Mouse (Mus musculus) gastrocnemius, postnatal 14 days (tissue): ENCODE results near the gene Tbc1d14. TPM values are rescaled to one million over a fixed set of nuclear protein-coding genes. Genes with fewer than 3 reads are reported as not detected.

Source experiments
- DNase-seq: peaks from one replicate; pipeline ENCODE4 v3.0.0; 2021; ENCODE audit warnings: mixed read lengths
- intact Hi-C: fragments of 180-260 bp; cut with DNase I; formaldehyde crosslinking; loops from one replicate; pipeline ENCODE4 v1.15.1; 2025; ENCODE audit warnings: low total_unique reads
- total RNA-seq, 2 experiments: library from RNA; stranded (reverse); gene quantifications; 2 replicates each; pipeline ENCODE4 v1.2.3; 2021

The Tbc1d14 gene
- total RNA-seq, 2 experiments from 2014 or later: 13.9 to 14.6 TPM

DNA sequence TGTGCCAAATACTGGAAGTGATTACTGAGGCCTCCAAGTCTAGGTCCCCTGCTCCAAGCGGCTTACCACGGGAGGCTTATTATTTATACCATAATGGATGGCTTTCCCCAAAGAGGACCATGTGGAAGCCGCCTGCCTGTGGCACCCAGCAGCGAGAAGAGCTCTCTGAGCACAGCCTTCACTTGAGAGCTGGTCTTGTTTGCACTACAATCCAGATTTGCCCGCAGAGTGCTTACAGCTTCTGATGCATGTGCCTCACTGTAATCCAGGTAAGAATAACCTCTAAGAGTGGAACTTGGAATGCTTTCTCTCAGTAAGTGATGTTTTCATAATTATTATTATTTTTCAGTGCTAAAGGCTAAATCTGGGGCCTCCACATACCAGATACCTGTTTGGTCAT, 34.0 kb downstream of the Tbc1d14 start:
- intact Hi-C loops: no loop called here
- no peak for DNase-seq

- intact Hi-C loops: no loop called here
These were observed 34.5 kb downstream of the Tbc1d14 start for GRCm38 (mm10) chr5:36558526-36558925.

DNA sequence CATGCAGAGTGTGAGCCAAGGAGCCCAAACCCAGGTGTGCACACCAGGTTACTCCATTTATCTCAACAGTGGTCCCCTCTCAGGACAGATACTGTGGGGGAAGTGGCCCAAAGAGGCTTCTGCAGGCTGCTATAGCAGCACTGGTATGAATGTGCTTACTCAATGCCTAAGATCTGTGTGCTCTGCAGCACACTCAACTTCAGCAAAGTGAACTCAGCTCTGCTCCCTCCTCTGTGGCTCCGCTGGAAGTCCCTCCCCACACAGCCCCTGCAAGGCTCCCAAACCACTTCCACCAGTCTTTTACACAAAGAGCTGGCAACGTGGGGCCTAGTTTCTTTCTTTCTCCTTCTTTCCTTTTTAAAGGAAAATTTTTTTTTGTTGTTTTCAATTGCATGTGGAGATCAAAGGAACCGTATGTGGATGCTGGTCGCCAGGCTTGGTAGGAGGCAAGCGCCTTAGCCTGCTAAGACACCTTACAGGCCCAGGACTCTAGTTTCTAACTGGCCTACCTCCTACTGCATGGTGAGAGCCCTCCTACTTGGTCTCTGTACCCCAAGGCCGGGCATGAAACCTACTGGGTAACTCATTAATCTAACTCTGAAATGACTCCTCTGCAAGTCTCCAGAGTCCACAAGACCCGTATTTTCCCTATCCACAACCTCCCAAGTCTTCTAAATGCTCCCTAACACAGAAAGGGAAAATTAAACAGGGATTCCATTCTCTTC, 35.3 kb downstream of the Tbc1d14 start:
- DNase-seq: no peak
- intact Hi-C loops: no loop called here

More at GRCm38 (mm10) chr5:36558526-36558925, 34.5 kb downstream of the Tbc1d14 start:
- DNase-seq: no peak

DNA sequence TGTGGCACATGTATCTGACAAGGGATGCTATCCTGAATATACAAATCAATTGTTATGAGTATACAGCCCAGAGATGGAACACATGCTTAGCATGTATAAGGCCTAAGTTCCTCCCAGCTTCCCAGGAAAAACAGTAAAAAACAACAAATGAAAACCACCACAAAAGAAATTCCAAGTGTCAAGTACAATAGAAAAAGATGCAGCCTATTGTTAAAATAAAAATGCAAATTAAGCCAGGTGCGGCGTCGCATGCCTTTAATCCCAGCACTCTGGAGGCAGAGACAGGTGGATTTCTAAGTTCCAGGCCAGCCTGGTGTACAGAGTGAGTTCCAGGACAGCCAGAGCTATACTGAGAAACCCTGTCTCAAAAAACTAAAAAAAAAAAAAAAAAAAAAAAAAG, 36.2 kb downstream of the Tbc1d14 start:
- intact Hi-C loops: no loop called here
- no peak for DNase-seq

GRCm38 (mm10) chr5:36556289-36556688, 36.8 kb downstream of the Tbc1d14 start:
- DNase-seq: no peak
- intact Hi-C loops: no loop called here

DNA sequence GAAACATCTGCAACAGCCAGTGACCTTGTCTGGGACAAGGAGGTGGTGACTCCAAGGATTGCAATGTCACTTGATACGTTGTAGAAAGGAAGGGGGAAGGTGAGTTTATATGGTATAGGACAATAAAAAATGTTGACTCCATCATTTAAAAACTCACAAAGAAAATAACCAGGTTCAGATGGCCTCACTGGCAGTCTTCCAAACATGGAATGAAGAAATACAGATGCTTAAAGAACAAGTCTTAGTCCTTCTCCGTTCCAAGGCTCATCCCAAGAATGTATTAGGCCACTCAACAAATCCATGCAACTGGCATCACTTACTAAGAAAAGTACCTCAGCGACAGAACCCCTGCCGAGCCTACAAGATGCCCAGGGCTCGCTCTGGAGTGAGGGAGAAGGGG, 38.6 kb downstream of the Tbc1d14 start:
- intact Hi-C loops: no loop called here
- DNase-seq: no peak

DNA sequence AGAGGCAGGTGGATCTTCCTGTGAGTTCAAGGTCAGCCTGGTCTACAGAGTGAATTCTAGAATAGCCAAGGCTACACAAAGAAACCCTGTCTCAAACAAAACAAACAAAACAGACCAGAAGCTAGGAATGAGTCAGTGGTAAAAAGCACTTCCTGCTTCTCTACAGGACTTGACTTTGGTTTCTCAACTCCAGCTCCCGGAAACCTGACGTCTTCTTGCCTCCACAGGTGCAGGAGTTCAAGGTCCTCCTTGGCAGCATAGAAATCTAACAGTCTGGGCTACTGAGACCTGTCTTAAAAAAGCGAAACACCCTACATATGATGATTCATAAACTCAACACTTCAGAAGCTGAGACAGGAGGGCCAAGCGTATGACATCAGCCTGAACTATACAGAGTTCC, 39.2 kb downstream of the Tbc1d14 start:
- intact Hi-C loops: no loop called here
- no peak for DNase-seq

DNA sequence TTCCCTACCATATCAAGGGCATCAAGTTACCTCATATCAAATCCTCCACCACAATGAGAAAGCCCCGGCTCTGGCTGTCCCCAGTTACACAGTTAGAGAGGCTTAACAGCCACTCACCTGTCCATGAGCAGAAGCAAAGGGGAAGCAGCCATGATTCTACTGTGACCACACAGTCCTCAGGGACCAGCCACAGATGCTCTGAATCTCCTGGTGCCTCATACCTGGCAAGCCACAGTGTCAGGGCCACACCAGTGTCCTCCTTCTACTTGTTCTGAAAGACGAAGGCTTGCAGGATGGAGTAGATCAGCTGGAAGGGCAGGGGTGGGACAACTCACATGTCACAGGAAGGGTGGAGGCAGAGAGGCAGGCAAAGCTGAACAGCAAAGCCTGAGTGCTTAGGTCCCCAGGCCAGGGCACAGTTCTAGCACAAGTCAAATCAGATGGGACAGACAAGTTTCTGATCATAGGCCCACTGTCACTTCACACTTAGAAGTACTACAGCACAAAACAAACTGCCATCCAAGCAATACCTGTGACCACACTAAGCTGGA, 39.9 kb downstream of the Tbc1d14 start:
- intact Hi-C loops: no loop called here
- no peak for DNase-seq

DNA sequence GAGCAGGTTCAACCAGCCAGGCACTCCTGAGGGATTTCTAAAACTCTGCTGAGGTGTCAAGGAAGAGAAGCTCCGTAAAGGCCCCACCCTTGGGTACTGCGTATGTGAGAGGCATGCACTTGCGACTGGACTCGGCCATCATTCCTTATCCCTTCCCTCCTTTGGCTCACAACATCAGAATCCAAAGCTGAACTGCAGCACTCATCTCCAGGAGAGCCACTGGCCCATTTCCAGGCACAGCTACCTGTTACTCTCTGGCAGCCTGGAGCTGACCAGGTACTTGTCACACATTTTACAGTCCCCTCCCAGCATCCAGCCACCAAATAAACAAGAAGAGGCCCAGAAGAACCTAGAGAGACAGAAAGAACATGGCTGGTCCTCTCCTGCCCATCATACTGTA, 40.7 kb downstream of the Tbc1d14 start:
- no peak for DNase-seq
- intact Hi-C loops: no loop called here

DNA sequence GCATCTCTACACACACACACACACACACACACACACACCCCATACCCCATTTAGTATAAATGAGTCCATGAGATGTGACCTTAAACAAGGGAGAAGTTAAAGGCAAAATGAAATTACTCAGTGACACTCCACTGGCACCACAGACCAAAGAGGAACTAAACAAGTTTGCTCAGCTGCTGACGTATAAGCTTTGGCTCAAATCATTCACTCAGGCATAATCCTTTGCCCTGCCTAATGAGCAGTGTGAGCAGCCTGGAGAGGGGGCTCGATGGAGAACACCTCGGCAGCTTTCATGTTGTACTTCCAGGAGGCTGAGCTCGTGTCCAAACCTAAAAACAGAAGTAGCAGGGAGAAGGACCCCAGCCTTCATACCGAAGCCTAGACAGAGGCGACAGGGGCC, 43.8 kb downstream of the Tbc1d14 start:
- intact Hi-C loops: no loop called here
- no peak for DNase-seq

DNA sequence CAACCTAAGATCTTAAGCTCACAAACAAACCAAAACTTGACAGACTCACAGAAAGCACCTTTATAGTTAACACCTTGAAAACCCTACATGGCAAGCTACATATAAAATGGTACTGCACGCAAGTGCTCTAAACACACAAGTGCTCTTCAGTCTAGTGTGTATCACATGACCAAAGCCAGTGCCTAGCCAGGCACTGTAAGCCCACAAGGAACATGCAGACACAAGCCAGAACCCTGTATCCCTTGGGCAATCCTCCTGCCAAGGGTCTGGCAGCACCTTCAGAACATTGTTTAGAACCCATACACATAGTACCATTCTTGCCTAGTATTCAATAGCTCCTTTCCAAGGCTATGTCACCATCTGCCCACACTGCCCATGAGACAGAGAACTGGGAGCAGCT, 48.3 kb downstream of the Tbc1d14 start:
- intact Hi-C loops: no loop called here
- DNase-seq: no peak

GRCm38 (mm10) chr5:36540928-36541327, 52.1 kb downstream of the Tbc1d14 start:
- intact Hi-C loops: no loop called here
- DNase-seq: no peak

DNA sequence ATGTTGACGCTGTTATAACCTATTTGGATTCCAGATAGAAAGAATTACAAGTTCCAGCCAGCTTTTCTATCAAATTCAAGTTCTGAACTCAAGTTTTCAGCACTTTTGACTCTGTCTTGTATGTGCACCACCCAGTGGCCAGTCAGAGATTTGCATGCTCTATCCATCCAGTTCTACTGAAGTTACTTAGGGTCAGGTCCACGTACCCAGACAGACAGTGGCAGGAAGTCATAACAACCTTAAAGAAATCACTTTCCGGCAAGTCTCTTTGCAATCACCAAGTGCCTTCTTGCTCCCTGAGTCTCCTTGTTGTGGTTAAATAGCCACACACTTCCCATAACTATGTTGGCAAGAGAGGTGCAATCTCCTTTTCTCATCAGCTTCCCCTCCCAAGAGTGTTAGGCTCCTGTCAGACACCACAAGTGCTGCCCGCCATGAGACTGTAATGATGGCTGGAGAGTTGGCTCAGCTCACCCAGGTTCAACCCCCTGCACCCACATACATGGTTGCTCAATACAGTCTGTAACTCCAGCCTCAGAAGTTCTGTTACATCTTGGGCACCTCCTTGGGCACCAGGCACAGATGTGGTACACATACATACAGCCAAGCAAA, 54.4 kb downstream of the Tbc1d14 start:
- DNase-seq: peak; percentile 49
- intact Hi-C loops: no loop called here

GRCm38 (mm10) chr5:36536424-36536823, 56.7 kb downstream of the Tbc1d14 start:
- no peak for DNase-seq
- intact Hi-C loops: no loop called here

GRCm38 (mm10) chr5:36535438-36536176, 57.5 kb downstream of the Tbc1d14 start:
- intact Hi-C loops: no loop called here

DNA sequence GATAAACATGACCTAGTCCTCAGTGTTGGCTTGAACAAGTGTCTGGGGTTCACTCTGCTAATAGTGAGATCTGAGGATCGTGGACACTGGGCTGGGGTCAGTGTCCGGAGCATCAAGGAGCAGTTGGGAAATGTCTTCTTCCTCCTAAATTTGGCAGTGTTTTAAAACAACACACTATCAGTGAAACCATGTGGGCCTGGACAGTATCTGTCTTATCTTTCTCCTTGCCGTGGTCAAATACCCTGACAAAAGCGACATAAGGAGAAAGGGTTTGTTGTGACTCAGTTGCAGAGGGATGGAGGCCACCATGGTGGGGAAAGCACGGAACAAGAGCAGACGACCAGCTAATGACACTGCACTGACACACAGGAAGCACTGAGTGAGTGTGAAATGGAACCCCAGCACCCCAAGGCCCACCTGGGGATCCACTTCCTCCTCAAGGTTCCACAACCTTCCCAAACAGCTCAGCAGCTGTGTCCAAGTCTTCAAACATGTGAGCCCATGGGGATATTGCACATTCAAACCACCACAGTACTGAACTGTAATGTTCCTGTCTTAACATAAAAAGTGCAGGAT, 58.5 kb downstream of the Tbc1d14 start:
- intact Hi-C loops: loop anchor here (5.0 kb wide), 1 partner anchor 43 kb away; no protein-coding TSS in a partner anchor
- DNase-seq: no peak

More at GRCm38 (mm10) chr5:36535438-36536176, 57.5 kb downstream of the Tbc1d14 start:
- DNase-seq: no peak

DNA sequence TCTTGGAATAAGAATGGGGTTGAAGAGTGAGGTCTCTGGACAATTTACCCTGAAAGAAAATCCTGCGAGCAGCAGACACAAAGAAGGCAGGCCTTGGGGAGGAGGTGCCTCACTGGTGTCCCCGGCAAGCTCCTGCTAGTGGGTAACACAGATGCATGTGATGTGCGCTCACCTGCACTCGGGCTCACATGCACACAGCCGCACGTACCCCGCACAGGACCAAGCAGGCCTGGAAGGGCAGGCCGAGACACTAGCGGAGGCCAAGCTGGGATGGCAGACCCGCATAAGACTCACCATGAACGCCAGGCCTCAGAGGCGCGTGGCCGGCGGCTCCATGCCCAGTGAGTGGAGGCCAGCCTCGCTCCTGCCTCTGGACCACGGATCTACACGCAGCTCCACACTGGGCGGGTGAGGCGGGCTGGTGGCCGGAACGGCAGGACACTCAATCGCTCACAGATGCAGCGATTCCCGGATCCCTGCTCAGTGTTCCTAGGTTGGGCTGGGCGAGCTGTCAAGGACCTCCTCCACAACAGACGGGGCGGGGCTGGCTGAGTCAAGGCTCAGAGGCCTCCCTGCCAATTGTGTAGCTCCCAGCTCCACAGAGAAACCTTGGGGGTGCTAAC, 62.8 kb downstream of the Tbc1d14 start:
- intact Hi-C loops: loop anchor here (5.0 kb wide), 1 partner anchor 47 kb away; no protein-coding TSS in a partner anchor
- DNase-seq: peak; percentile 97

GRCm38 (mm10) chr5:36529698-36530097, 63.4 kb downstream of the Tbc1d14 start:
- intact Hi-C loops: loop anchor here (5.0 kb wide), 1 partner anchor 48 kb away; no protein-coding TSS in a partner anchor
- no peak for DNase-seq

GRCm38 (mm10) chr5:36526921-36527320, 66.2 kb downstream of the Tbc1d14 start:
- intact Hi-C loops: no loop called here
- no peak for DNase-seq
